Mouse (Mus musculus) kidney, postnatal 36 days (tissue): Measurements from ENCODE around the gene Pank4.

ENCODE experiments used
- DNase-seq, 2 experiments: peaks; one replicate each; pipeline ENCODE4 v3.0.0; 2021 to 2022; ENCODE audit warnings: mixed read lengths in 2 of 2

The Pank4 gene

DNA sequence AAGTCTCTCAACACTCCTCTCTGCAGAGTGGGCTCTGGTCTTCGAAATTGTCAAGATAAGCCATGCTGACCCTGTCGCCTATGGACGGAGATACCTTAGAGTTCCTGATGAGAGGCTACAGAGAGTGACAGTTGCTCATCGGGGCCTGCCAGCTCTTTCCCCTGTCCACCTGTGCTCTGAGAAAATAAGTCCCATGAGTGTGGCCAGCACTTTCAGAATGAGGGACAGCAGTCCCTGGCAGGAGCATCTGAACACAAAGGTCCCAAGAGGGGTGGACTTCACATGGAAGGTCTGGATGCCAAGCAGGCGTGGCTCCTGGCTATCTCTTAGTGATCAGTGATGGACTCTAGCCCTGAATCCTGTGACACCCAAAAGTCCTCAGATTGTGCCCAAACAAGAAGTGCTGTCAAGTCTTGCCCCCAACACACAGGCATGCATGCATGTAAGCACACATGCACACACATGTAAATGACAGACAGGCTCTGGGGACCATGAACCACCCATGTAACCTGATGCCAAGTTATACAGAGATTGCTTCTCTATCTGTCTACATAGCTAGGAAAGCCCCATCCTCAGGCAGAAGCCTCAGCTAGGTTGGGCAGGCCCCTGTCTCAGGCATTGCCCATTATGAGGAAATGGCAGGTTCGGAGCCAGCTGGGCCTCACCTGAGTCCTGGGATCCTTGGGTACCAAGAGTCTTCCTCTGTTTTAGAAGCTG, 20.4 kb upstream of the Pank4 start:
- DNase-seq, result no peak

DNA sequence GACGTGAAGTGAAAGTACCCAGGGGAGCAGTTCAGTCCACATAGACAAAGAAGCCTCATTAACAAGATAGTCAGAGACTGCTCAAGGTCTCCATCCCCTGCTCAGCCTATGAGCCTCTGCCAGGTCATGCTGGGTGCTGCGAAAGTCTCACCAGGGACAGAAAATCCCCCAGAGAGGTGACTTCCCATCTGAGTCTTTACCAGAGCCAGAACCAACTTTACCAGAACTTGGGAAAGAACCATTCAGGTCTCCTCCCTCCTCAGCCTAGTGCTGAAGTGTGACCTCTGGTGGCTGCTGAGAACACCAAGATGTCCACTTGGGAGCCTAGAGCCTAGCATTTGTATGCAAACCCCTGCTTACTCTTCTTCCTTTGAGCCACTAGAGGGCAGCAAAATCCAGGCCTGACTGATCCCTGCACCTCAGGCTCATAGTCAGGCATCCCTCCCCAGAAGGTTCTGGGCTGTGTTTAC, 19.8 kb upstream of the Pank4 start:
- peak; percentile 87 to 91 for DNase-seq

DNA sequence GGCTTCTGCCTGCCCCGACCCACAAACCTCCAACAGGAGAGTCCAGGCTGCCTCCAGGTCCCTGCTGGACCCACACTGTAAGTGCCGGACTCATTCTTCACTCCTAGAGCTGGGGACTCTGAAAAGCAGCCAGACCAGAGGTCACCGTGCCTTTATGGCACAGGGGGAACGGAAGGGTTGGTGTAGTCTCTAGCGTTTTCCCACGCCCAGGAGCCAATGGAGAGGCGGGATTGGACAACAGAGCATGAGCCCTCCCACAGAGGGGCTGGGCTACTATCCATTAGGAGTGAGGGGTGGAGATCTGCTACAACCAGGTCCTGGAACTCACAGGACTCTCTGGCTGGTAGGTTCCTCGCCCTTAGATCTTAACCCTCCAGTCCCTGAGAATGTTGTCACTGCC, 17.6 kb upstream of the Pank4 start:
- DNase-seq, result peak; percentile 84 to 88

DNA sequence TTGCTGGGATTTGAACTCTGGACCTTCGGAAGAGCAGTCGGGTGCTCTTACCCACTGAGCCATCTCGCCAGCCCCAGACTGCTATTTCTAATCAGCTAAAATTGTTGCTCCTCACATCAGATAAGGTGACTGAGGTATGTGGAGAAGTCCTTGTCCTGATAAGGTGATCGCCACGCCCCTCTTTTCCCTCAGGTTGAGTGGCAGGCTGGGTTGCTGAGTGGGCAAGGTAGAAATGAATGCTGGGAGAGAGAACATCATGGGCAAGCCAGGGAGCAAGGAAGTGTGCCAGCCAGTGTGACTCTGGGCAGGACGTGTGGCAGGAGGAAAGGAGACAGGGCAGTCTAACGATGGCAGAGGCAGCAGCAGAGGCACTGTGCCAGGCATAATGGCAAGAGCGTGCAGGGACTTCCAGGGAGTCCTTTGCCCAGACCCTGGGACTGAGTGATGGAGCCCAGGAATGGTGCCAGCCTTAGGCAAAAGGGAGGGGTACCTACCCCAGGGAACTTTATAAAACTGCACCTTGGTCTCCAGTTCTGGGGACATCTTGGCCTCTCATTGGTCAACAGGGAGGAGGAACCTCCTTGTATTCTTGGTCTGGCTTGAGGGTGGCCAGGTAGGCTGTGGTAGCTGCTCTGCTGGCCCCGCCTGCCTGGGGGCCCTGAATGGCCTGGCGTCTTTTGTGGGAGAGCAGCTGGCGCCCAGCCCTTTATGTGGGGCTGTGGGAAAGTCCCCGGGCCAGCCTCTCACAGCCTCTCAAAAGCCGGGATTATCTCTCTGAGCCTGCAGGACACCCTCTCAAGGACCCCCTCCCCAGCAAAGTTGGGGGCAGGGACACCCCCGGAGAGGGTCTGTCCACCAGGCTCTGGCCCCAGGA, 15.6 kb upstream of the Pank4 start:
- DNase-seq, result no peak

DNA sequence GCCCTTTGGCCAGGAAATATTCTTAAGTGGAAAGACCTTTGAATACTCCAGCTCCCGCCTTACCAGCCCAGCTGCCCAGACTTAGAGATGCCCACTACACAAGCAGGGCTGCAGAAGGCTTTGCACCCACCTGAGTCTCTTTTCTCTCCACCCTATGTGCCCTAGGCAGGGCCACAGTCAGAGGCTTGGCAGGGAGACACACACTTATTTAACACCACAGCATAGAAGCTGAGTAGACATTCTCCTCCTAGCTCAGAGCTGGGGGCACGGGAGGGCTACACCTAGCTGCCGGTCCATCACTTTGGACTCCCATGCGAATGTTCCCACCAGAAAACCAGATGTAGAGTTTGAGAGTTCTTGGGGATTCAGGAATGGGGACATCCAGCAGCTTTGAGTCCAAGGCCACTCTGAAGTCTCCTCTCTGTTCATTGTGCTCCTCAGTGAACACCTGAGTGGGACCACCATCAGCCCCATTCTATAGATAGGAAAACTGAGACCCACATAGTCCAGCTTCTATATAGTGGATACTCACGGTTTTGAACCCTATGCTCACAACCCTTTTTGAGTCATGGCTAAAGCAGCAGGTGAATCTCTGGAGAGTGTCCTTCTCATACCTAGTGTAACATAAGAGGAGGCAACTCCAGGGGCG, 14.9 kb upstream of the Pank4 start:
- no peak for DNase-seq

DNA sequence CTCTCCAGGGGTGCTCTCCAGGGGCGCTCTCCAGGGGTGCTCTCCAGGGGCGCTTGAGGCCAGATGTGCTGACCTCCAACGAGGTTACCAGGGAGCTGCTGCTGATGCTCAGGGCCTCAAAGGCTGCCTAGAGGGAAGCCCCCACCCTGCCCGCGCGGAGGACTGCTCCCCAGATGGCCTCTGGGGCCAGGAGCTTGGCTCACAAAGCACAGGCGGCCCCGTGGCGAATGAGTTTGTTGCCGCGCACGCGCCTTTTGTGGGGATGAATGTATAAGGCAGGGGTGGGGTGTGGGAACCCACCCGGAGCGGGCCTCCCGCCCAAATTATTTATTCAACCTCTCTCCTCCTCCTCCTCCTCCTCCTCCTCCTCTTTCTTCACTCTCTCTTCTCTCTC, 14.3 kb upstream of the Pank4 start:
- no peak for DNase-seq

DNA sequence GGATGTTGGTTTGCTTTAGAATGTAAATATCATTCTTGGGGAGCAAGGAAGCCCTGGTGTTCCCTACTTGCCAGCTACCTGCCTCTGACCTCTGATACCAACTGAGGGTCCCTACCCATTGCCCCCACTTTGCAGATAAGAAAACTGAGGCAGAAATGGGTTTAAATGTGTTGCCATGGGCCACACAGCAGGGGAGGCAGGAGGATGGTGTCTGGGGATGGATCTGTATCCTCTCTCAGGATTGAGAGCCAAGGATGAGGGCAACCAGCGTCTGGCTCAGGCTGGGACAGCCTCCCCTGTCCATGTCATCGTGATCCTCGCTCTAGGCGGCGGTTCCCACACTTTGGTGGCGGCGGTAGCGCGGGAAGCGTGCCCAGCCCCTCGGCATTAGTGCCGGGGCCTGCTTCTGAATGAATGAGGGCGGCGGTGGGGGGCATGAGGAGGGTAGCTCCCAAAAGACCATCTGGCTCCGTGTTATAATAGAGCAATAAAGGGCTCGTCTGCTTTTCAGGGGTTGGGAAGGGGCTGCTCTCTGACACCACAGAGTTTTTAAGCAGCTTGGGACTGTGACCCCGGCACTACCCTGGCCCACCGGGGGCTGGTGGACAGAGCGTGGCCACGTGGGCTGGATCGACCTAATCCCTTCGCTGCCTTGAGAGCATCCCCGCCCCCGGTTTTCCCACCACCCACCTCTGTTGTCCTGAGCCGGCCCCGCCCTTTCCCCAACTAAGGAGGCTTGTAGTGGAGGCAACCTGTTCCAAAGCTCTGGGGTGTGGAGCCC, 11.3 kb upstream of the Pank4 start:
- DNase-seq, result no peak

DNA sequence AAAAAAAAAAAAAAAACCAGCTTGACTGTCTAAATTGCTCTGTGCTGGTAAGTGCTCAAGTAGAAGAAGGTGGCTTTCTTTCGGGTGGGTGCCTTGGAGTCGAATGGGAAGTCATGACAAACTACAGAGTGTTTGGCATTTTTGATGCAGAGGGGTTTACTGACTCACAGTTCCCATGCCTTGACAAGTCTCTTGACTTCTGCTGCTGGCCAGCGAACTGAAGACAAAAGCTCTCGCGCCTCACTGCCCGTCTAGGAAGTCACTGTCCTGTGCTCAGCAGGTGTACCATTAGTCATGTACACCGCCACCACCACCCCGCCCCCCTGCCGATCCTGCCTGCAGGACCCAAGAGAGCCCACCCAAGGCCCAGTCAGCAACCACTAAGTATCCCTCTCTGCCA, 7.3 kb upstream of the Pank4 start:
- no peak for DNase-seq

DNA sequence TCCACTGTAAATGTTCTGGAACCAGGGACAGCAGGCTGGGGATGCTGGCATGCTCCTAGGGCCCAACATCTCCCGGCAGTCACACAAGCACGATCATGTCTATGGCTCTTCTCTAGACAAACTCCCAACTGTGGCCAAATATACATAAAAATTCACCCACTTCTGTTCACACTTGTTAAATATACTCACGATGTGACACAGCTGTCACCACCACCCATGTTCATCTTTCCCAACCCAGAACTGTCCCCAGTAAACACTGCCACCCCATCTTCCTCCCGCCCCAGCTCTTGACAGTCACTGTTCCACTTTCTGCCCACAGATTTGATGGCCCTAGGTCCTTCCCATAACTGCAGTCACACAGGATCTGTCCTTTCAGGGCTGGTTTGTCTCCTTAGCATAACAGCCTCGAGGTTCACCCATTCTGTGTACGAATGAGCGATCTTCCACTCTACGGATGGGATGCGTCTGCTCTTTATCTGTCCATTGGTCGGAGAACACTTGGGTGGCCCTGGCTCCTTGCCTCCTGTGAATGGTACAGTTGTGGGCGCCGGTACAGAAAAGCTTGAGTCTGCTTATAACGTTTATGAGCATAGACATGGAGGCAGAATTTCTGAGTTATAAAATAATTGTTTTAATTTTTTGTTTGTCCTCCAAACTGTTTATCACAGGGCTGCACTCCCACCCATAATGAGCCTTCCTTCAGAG, 6.5 kb upstream of the Pank4 start:
- DNase-seq, result no peak

DNA sequence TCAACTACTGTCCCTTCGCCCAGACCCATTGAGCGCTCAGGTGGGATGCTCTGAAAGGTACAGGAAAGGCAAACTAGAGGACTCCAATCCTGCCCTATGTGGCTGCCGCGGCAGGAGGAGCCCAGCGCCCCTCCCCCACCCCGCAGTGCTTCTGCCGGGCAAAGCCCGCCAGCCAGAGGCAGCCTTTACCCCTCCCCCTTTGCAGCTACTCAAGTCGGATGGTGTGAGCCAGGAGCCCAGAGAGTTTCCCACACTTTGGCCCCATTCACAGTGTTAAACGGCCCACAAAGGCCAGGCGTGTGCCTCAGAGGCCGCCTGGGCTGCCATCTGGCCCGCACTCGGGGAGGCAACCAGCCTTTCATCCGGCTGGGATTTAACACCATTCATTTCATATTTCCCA, 5.8 kb upstream of the Pank4 start:
- DNase-seq, result peak in 1 of 2 experiments; percentile 39

DNA sequence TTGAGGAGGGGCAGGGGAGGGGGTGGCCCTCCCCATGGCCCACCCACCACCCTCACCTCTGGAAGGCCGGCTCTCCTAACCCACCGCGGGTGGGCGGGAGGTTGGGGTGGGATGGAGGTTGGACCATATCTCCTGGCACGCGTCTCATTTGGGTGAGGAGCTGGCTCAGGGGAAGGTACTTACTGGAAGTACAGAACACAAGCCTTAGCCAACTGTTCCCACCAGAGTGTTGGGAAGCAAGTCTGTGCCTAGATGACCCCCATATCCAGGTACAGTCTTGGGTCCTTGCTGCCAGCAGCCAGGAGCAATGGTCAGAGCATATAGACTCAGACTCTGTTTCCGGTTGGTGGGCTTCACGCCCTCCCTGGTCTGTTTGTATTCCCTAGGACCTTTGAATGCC, 5.3 kb upstream of the Pank4 start:
- no peak for DNase-seq

DNA sequence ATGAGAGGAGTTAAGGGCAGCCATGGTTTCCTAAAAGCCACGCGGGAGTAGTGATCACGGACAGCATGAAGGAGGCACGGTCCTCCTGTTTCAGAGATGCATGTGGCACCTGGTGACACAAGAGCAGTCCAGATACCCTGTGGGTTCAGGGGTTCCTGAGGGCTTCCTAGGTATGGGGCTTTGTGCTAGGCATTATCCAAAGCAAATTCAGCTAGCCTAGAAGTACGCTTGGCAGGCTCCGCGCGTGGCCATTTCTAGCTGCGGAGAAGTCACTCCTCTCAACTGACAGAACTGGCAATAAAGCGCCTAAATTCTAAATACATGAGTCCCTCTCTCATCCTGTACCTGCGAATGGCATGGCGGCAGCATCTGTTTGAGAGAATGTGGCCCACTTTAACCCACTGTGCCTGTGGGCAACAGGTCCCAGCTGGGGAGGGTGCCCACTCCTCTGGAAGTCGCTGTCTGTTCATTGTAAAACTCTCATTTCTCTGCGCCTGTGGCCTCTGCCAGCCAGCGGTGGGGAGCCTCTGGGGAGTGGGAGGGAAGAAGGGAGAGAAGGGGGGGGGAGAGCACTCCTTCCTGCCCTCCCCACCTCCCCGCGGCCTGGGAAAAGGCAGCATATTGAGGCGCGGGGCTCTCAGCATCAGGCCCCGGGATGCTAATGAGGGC, 3.8 kb upstream of the Pank4 start:
- no peak for DNase-seq

DNA sequence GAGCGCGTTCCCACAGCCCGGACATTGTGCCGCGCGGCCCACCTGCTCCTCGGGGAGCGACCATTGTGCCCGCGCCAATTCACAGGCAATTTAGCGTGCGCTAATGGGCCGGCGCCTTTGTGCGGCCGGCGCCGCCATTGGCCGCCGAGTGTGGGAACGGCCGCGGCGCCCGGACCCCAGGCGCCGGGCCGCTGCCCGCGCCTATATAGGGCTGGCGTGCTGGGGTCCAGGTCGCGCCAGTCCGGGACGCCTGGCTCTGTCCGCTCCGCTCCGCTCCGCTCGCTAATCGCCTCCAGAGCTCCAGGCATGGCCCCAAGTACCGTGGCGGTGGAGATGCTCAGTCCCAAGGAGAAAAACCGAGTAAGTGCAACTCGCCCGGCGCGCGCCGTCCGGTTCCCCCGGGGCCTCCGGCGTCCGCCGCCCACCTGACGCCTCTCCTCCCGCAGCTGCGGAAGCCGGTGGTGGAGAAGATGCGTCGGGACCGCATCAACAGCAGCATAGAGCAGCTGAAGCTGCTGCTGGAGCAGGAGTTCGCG, 3.2 kb upstream of the Pank4 start, which contains the start of gene Hes5:
Gene Hes5, plus strand, starts transcription at position 234 of the 536 bp plus-strand sequence.
- DNase-seq, result peak in 1 of 2 experiments; percentile 20

DNA sequence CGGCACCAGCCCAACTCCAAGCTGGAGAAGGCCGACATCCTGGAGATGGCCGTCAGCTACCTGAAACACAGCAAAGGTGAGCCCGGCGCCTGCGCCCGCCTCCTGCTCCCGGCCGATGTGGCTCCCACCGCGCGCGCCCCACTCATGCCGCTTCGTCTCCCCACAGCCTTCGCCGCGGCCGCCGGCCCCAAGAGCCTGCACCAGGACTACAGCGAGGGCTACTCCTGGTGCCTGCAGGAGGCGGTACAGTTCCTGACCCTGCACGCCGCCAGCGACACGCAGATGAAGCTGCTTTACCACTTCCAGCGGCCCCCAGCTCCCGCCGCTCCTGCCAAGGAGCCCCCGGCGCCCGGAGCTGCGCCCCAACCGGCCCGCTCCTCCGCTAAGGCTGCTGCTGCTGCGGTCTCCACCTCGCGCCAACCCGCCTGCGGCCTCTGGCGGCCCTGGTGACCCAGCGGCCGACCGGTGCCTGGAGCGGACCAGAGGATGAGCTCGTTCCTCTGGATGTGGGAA, 2.6 kb upstream of the Pank4 start:
- DNase-seq, result peak in 1 of 2 experiments; percentile 57

DNA sequence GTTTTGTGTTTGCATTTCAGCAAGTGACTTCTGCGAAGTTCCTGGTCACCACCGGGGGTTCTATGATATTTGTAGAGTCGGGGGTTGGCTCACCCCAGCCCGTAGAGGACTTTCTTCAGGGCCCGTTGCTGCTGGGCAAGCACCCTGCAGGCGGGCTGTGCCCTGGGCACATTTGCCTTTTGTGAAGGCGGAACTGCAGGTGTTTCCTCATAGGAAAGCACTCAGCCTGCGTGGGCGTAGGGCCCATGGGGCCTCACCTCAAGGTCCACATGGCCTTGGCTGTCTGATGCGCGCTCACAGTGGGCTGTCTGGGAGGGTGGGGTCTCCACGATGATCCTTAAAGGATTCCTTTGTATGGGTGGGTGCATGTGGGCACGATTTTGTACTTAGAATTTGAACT, 2.0 kb upstream of the Pank4 start:
- no peak for DNase-seq

DNA sequence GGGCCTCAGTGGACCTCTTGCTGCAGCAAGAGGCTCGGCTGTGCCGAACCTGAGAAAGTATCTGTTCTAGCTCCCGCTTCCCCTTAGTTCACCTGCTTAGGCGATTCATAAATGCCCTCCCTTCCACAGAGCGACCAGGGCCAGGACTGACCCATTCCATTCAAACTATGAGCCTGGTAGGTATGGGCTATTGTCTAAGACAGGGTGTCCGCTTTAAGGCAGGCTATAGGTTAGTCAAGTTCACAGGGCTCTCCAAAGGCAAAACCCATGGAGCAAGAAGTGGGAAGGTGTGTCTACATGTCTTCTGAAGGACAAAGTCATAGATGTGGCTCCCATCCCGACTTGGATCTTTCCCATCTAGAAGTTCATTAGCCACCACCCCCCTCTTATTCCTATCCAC, 1.2 kb upstream of the Pank4 start:
- DNase-seq, result no peak

DNA sequence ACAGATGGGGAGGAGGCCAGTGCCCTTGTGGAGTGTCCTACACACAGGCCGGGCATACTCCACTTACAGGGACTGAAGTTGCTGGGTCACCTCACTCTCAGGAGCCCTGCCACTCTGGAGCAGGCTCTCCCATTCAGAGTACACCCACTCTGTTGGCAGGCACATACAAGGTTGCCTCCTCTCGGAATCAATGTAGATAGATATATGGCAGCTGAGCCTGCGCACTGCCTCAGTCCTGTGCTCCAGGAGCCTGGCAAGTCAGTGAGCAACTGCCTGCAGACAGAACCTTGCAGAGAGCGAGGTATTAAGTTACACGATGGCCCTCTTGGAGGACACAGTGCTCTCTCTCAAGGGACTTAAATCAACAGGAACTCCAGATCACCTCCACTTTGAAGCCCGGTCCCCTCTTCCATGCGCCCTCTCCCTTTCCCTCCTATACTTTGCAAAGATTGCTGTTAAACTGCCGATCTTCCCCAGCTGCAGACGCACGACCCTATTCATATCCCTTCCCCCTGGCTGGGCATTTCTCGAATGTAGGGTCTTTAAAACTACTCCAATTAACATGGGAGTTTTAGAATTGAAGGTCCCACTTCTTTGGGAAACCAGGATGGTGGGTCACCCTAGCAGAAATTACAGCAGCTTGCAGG, 610 bp upstream of the Pank4 start:
- no peak for DNase-seq

DNA sequence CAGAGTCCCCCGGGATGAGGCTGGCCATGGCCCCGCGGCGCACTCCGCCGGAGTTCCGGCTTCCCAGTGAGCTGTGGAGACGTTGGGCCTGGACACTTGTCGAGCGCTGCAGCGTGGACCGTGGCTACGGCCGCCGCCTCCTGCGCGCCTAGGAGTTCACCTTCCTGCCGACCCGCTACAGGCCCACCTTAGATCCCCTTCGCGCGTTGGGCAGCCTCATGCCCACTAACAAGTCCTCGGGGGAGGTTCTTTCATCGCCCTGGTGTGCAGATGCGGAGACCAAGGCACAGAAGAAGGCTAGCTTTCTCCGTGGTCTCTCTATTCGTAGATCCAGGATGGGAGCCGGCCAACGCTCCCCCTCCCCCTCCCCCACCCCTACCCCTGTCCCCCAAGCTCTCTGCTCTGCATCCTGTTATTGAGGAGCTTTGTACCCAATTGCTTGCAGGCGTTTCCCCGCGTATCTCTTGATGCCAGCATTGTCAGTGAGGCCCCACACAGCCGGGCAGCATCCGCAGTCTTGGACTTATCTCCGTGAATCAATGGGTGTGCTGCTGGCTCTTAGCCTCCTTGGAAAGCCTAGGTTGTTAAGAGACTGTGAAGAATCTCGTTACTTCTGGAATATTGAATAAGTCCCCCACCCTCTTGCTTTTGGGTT, 785 bp downstream of the Pank4 start:
- no peak for DNase-seq

DNA sequence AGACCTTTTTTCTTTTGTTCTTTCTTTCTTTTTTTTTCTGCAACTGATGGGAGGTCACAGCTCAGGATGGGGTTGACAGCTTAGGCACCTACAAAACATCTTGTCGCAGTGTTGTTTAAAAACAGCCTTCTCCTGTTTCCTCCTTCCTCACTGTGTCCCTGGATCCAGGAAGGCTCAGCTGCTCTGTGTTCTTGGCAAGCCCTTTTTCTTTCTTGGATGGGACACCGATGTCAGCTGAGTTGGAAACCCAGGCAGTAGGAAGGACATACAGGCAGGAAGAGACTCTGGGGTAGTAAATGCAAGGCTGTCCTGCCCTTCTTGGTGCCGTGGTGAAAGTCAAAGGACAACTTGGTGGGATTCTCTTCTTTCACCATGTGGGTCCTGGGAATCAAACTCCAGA, 1.9 kb downstream of the Pank4 start:
- DNase-seq, result peak in 1 of 2 experiments; percentile 42

DNA sequence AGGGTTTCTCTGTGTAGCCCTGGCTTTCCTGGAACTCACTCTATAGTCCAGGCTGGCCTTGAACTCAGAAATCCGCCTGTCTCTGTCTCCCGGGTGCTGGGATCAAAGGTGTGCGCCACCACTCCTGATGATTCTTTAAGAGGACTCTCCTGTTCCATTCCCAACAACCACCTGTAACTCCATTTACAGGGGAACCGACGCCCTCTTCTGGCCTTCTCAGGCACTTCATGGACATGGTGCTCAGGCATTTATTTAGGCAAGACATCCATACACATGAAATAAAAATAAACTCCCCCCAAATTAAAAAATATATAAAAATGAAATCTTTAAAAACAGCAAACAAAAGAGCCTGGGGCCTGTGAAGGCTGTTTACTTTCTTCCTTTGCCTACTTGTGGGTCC, 3.2 kb downstream of the Pank4 start:
- DNase-seq, result peak; percentile 54 to 73
